Mouse (Mus musculus): ENCODE results near the gene Arid3a.
"Not testable (repeated sequence)": the region's sequence is repeated elsewhere in the genome, so short reads cannot be mapped to it uniquely, and the experiment has no call there.

The Arid3a gene

GRCm38 (mm10) chr10:79926491-79927323, at the start of gene Arid3a:
Arid3a (plus strand) TSS chr10:79927043.
- peak; percentile 88 for DNase-seq (ENCODE audit: low read depth, low spot score)

GRCm38 (mm10) chr10:79877174-79877573, 49.7 kb upstream of the Arid3a start:
- no peak for DNase-seq (ENCODE audit: low read depth, low spot score)

- DNase-seq (ENCODE audit: low read depth, low spot score) = no peak
Observed at GRCm38 (mm10) chr10:79877757-79878156, 49.1 kb upstream of the Arid3a start.

- DNase-seq (ENCODE audit: low read depth, low spot score) = no peak
Observed at GRCm38 (mm10) chr10:79879527-79879926, 47.3 kb upstream of the Arid3a start.

- peak; percentile 49 for DNase-seq (ENCODE audit: low read depth, low spot score)
Observed at GRCm38 (mm10) chr10:79880721-79881120, 46.1 kb upstream of the Arid3a start.

- no peak for DNase-seq (ENCODE audit: low read depth, low spot score)
Observed at GRCm38 (mm10) chr10:79881981-79882380, 44.9 kb upstream of the Arid3a start.

GRCm38 (mm10) chr10:79883297-79884084, 43.4 kb upstream of the Arid3a start:
- DNase-seq (ENCODE audit: low read depth, low spot score) = peak; percentile 52

- no peak for DNase-seq (ENCODE audit: low read depth, low spot score)
Observed at GRCm38 (mm10) chr10:79884446-79884845, 42.4 kb upstream of the Arid3a start.

GRCm38 (mm10) chr10:79884938-79885337, 41.9 kb upstream of the Arid3a start:
- not testable (repeated sequence) for DNase-seq (ENCODE audit: low read depth, low spot score)

GRCm38 (mm10) chr10:79886054-79886453, 40.8 kb upstream of the Arid3a start, which contains the start of gene Elane:
Elane (plus strand) TSS chr10:79886247.
- no peak for DNase-seq (ENCODE audit: low read depth, low spot score)

- no peak for DNase-seq (ENCODE audit: low read depth, low spot score)
Observed at GRCm38 (mm10) chr10:79886611-79887010, 40.2 kb upstream of the Arid3a start.

GRCm38 (mm10) chr10:79889386-79889785, 37.5 kb upstream of the Arid3a start:
- no peak for DNase-seq (ENCODE audit: low read depth, low spot score)

- no peak for DNase-seq (ENCODE audit: low read depth, low spot score)
Observed at GRCm38 (mm10) chr10:79890670-79891069, 36.2 kb upstream of the Arid3a start, which contains the start of gene Cfd. Cfd (plus strand) TSS chr10:79890853.

GRCm38 (mm10) chr10:79892451-79893118, 34.3 kb upstream of the Arid3a start:
- DNase-seq (ENCODE audit: low read depth, low spot score) = peak; percentile 66

- no peak for DNase-seq (ENCODE audit: low read depth, low spot score)
Observed at GRCm38 (mm10) chr10:79896306-79896705, 30.5 kb upstream of the Arid3a start.

- no peak for DNase-seq (ENCODE audit: low read depth, low spot score)
Observed at GRCm38 (mm10) chr10:79896814-79897213, 30.0 kb upstream of the Arid3a start.

GRCm38 (mm10) chr10:79897316-79898245, 29.3 kb upstream of the Arid3a start:
- no peak for DNase-seq (ENCODE audit: low read depth, low spot score)

GRCm38 (mm10) chr10:79900951-79901410, 25.9 kb upstream of the Arid3a start:
- no peak for DNase-seq (ENCODE audit: low read depth, low spot score)

GRCm38 (mm10) chr10:79906712-79907111, 20.1 kb upstream of the Arid3a start:
- no peak for DNase-seq (ENCODE audit: low read depth, low spot score)

GRCm38 (mm10) chr10:79907415-79907814, 19.4 kb upstream of the Arid3a start:
- no peak for DNase-seq (ENCODE audit: low read depth, low spot score)

All from WW6 (cell line).